Mouse (Mus musculus): ENCODE measurements at regions not wholly inside any gene's neighbourhood (a gene's known extent, or its start where the extent isn't known, plus 50 kb on each side); places are given as distances from the start of the nearest gene placed in this dataset.
A peak's percentile ranks its signal among the peaks of the same experiment; 100 is the strongest.

GRCm38 (mm10) chrX:142470083-142470482 is 79.7 kb upstream of the Acsl4 start:
- Histone ChIP-seq H3K27me3 (ENCODE audit: control insufficient read depth, insufficient read depth, low read length) (no peaks in the 10 kb centered on the region), H3K27ac (replicated peaks; ENCODE audit: insufficient read depth, low read depth, low read length) (no peak overlapping the region), H3K36me3 (ENCODE audit: control insufficient read depth, insufficient read depth, low read length) (no peaks in the 10 kb centered on the region), H3K4me1 (ENCODE audit: control insufficient read depth, insufficient read depth, low read length) (no peaks in the 10 kb centered on the region; the same call in 1 of the 2 replicates), H3K79me2 (ENCODE audit: control insufficient read depth, insufficient read depth, low read length) (no peaks in the 10 kb centered on the region), H3K9ac (ENCODE audit: low read depth, low read length) (no peak overlapping the region), H3K4me3 (ENCODE audit: insufficient read depth, low read depth, low read length) (no peak overlapping the region)
- no peak for DNase-seq (ENCODE audit: extremely low read depth, low read depth, low spot score)
- TF ChIP-seq POLR2A (IDR thresholded peaks at IDR 0.05; ENCODE audit: extremely low read depth, insufficient read depth, low read length) (no peak), CTCF (IDR thresholded peaks at IDR 0.05; ENCODE audit: low read depth, low read length) (no peak)
- WGBS = 95% methylated on average over 1 of the region's 1 CpGs

- no peak overlapping the region for H3K27ac ChIP-seq (replicated peaks; ENCODE audit: insufficient read depth, low read depth, low read length)
- 93% methylated on average over 5 of the region's 5 CpGs for WGBS
- no peaks in the 10 kb centered on the region for H3K27me3 ChIP-seq (ENCODE audit: control insufficient read depth, insufficient read depth, low read length)
- DNase-seq (ENCODE audit: extremely low read depth, low read depth, low spot score) = no peak
- H3K4me3 ChIP-seq (ENCODE audit: insufficient read depth, low read depth, low read length) = no peak overlapping the region
- no peaks in the 10 kb centered on the region for H3K79me2 ChIP-seq (ENCODE audit: control insufficient read depth, insufficient read depth, low read length)
- H3K4me1 ChIP-seq (ENCODE audit: control insufficient read depth, insufficient read depth, low read length) = peaks cover 2% of the 10 kb centered on the region; the same call in 1 of the 2 replicates
- no peak overlapping the region for H3K9ac ChIP-seq (ENCODE audit: low read depth, low read length)
- no peaks in the 10 kb centered on the region for H3K36me3 ChIP-seq (ENCODE audit: control insufficient read depth, insufficient read depth, low read length)
- no peak for TF ChIP-seq POLR2A (IDR thresholded peaks at IDR 0.05; ENCODE audit: extremely low read depth, insufficient read depth, low read length)
- no peak for TF ChIP-seq CTCF (IDR thresholded peaks at IDR 0.05; ENCODE audit: low read depth, low read length)
These were observed 91.0 kb upstream of the Acsl4 start for GRCm38 (mm10) chrX:142481203-142481815.

GRCm38 (mm10) chrX:142488078-142488477 is 97.7 kb upstream of the Acsl4 start:
- TF ChIP-seq CTCF (IDR thresholded peaks at IDR 0.05; ENCODE audit: low read depth, low read length) = no peak
- TF ChIP-seq POLR2A (IDR thresholded peaks at IDR 0.05; ENCODE audit: extremely low read depth, insufficient read depth, low read length) = no peak
- H3K27ac ChIP-seq (replicated peaks; ENCODE audit: insufficient read depth, low read depth, low read length) = no peak overlapping the region

GRCm38 (mm10) chrX:142490093-142490717 is 99.9 kb upstream of the Acsl4 start:
- H3K4me1 ChIP-seq (ENCODE audit: control insufficient read depth, insufficient read depth, low read length) = peaks cover 5% of the 10 kb centered on the region; the same call in 1 of the 2 replicates
- peak overlapping the region; percentile 50; the same call in 1 of the 2 replicates for H3K9ac ChIP-seq (ENCODE audit: low read depth, low read length)
- H3K27me3 ChIP-seq (ENCODE audit: control insufficient read depth, insufficient read depth, low read length) = no peaks in the 10 kb centered on the region
- no peaks in the 10 kb centered on the region for H3K36me3 ChIP-seq (ENCODE audit: control insufficient read depth, insufficient read depth, low read length)
- H3K4me3 ChIP-seq (ENCODE audit: insufficient read depth, low read depth, low read length) = no peak overlapping the region
- peak overlapping the region; percentile 95 for H3K27ac ChIP-seq (replicated peaks; ENCODE audit: insufficient read depth, low read depth, low read length)
- H3K79me2 ChIP-seq (ENCODE audit: control insufficient read depth, insufficient read depth, low read length) = no peaks in the 10 kb centered on the region
- no peak for TF ChIP-seq POLR2A (IDR thresholded peaks at IDR 0.05; ENCODE audit: extremely low read depth, insufficient read depth, low read length)
- TF ChIP-seq CTCF (IDR thresholded peaks at IDR 0.05; ENCODE audit: low read depth, low read length) = no peak
- DNase-seq (ENCODE audit: extremely low read depth, low read depth, low spot score) = peak; percentile 88
- WGBS = 22% methylated on average over 8 of the region's 8 CpGs

More at GRCm38 (mm10) chrX:142488078-142488477, 97.7 kb upstream of the Acsl4 start:
- no peaks in the 10 kb centered on the region for H3K27me3 ChIP-seq (ENCODE audit: control insufficient read depth, insufficient read depth, low read length)
- H3K9ac ChIP-seq (ENCODE audit: low read depth, low read length) = no peak overlapping the region
- H3K36me3 ChIP-seq (ENCODE audit: control insufficient read depth, insufficient read depth, low read length) = no peaks in the 10 kb centered on the region
- DNase-seq (ENCODE audit: extremely low read depth, low read depth, low spot score) = no peak
- H3K4me1 ChIP-seq (ENCODE audit: control insufficient read depth, insufficient read depth, low read length) = peaks cover 5% of the 10 kb centered on the region; the same call in 1 of the 2 replicates
- 97% methylated on average over 4 of the region's 4 CpGs for WGBS
- no peak overlapping the region for H3K4me3 ChIP-seq (ENCODE audit: insufficient read depth, low read depth, low read length)
- no peaks in the 10 kb centered on the region for H3K79me2 ChIP-seq (ENCODE audit: control insufficient read depth, insufficient read depth, low read length)

- Histone ChIP-seq H3K27me3 (ENCODE audit: control insufficient read depth, insufficient read depth, low read length) (no peaks in the 10 kb centered on the region), H3K36me3 (ENCODE audit: control insufficient read depth, insufficient read depth, low read length) (no peaks in the 10 kb centered on the region), H3K4me1 (ENCODE audit: control insufficient read depth, insufficient read depth, low read length) (peaks cover 2% of the 10 kb centered on the region; the same call in 1 of the 2 replicates), H3K9ac (ENCODE audit: low read depth, low read length) (no peak overlapping the region), H3K27ac (replicated peaks; ENCODE audit: insufficient read depth, low read depth, low read length) (no peak overlapping the region), H3K4me3 (ENCODE audit: insufficient read depth, low read depth, low read length) (no peak overlapping the region), H3K79me2 (ENCODE audit: control insufficient read depth, insufficient read depth, low read length) (no peaks in the 10 kb centered on the region)
- peak; percentile 48 for DNase-seq (ENCODE audit: extremely low read depth, low read depth, low spot score)
- 11% methylated on average over 2 of the region's 2 CpGs for WGBS
- TF ChIP-seq CTCF (IDR thresholded peaks at IDR 0.05; ENCODE audit: low read depth, low read length) (no peak), POLR2A (IDR thresholded peaks at IDR 0.05; ENCODE audit: extremely low read depth, insufficient read depth, low read length) (no peak)
These were observed 110.8 kb upstream of the Acsl4 start for GRCm38 (mm10) chrX:142501094-142501493.

- Histone ChIP-seq H3K27me3 (ENCODE audit: control insufficient read depth, insufficient read depth, low read length) (no peaks in the 10 kb centered on the region), H3K9ac (ENCODE audit: low read depth, low read length) (no peak overlapping the region), H3K36me3 (ENCODE audit: control insufficient read depth, insufficient read depth, low read length) (no peaks in the 10 kb centered on the region), H3K4me1 (ENCODE audit: control insufficient read depth, insufficient read depth, low read length) (peaks cover 3% of the 10 kb centered on the region; the same call in 1 of the 2 replicates), H3K4me3 (ENCODE audit: insufficient read depth, low read depth, low read length) (no peak overlapping the region), H3K27ac (replicated peaks; ENCODE audit: insufficient read depth, low read depth, low read length) (no peak overlapping the region), H3K79me2 (ENCODE audit: control insufficient read depth, insufficient read depth, low read length) (no peaks in the 10 kb centered on the region)
- TF ChIP-seq POLR2A (IDR thresholded peaks at IDR 0.05; ENCODE audit: extremely low read depth, insufficient read depth, low read length) (no peak), CTCF (IDR thresholded peaks at IDR 0.05; ENCODE audit: low read depth, low read length) (no peak)
- peak; percentile 34 for DNase-seq (ENCODE audit: extremely low read depth, low read depth, low spot score)
- 39% methylated on average over 2 of the region's 2 CpGs for WGBS
These were observed 114.6 kb upstream of the Acsl4 start for GRCm38 (mm10) chrX:142504962-142505361.

Measured in liver, adult 2 months (tissue).